Mouse (Mus musculus) kidney, embryonic 16.5 days (tissue): ENCODE data around the gene Thbs1. TPM values are rescaled to one million over a fixed set of nuclear protein-coding genes. Genes with fewer than 3 reads are reported as not detected.
A peak's percentile ranks its signal among the peaks of the same experiment; 100 is the strongest.

Experiments
- ATAC-seq: fragments of 200-750 bp; cut with Nextera tagmentation; 2 replicates; pipeline ENCODE4 v1.8.0; 2017; ENCODE audit warnings: moderate TSS enrichment; ENCODE audit not compliant: low FRiP score, low TSS enrichment
- H3K27ac ChIP-seq: fragments of 300-500 bp; sonication (generic); 2 replicates; pipeline ENCODE4 v1.5.1; 2014; ENCODE audit warnings: low read length
- H3K27me3 ChIP-seq: fragments of 300-500 bp; sonication (generic); 2 replicates; pipeline ENCODE4 v1.6.1; 2014; ENCODE audit warnings: low read length, control low read depth, mixed read lengths; ENCODE audit not compliant: insufficient read depth
- H3K36me3 ChIP-seq: fragments of 300-500 bp; sonication (generic); 2 replicates; pipeline ENCODE4 v1.6.1; 2014; ENCODE audit warnings: low read length, control low read depth, mixed read lengths; ENCODE audit not compliant: insufficient read depth
- H3K4me1 ChIP-seq: fragments of 300-500 bp; sonication (generic); 2 replicates; pipeline ENCODE4 v1.6.1; 2014; ENCODE audit warnings: low read length, control low read depth, mixed read lengths; ENCODE audit not compliant: insufficient read depth
- H3K4me2 ChIP-seq: fragments of 300-500 bp; sonication (generic); replicated peaks from 2 replicates; pipeline ENCODE4 v1.6.1; 2014; ENCODE audit warnings: low read depth, low read length
- H3K4me3 ChIP-seq: fragments of 300-500 bp; sonication (generic); 2 replicates; pipeline ENCODE4 v1.5.1; 2014; ENCODE audit warnings: mild to moderate bottlenecking, low read length
- H3K9ac ChIP-seq: fragments of 300-500 bp; sonication (generic); replicated peaks from 2 replicates; pipeline ENCODE4 v1.6.1; 2014; ENCODE audit warnings: low read length
- H3K9me3 ChIP-seq: fragments of 300-500 bp; sonication (generic); 2 replicates; pipeline ENCODE4 v1.6.1; 2016; ENCODE audit warnings: low read length, control low read depth
- WGBS: fragments of 180-500 bp; shearing (Covaris S2); extraction: QIAGEN DNeasy Blood & Tissue Kit; methylation state at CpG from one replicate; pipeline ENCODE4 v1.1.7; 2014; 5-methylcytosine and 5-hydroxymethylcytosine counted together
- polyA plus RNA-seq: library from polyadenylated mRNA; unstranded; fragments of >200 nt; fragmentation: Nextera tagmentation; extraction: Ambion mirVana; gene quantifications from 2 replicates; pipeline ENCODE4 v1.2.1, GENCODE M21; 2015

Thbs1 gene
- polyA plus RNA-seq, 1 experiment from 2014 or later = 54.6 TPM

- no peaks in the 10 kb centered on the region for H3K9me3 ChIP-seq
- H3K27me3 ChIP-seq = no peaks in the 10 kb centered on the region
- H3K27ac ChIP-seq = no peak overlapping the region
- no peak overlapping the region for H3K9ac ChIP-seq
- no peaks in the 10 kb centered on the region for H3K36me3 ChIP-seq
- no peak overlapping the region for H3K4me3 ChIP-seq
- H3K4me1 ChIP-seq = peaks cover 18% of the 10 kb centered on the region
- WGBS = 80% methylated on average over 2 of the region's 2 CpGs
- ATAC-seq = no peak
- H3K4me2 ChIP-seq = no peak overlapping the region
Measured at GRCm38 (mm10) chr2:118160991-118161390, 49.3 kb downstream of the Thbs1 start.

- H3K4me3 ChIP-seq = no peak overlapping the region
- no peaks in the 10 kb centered on the region for H3K27me3 ChIP-seq
- WGBS = 20% methylated on average over 5 of the region's 5 CpGs
- no peak for ATAC-seq
- H3K9ac ChIP-seq = no peak overlapping the region
- H3K27ac ChIP-seq = no peak overlapping the region
- H3K9me3 ChIP-seq = no peaks in the 10 kb centered on the region
- peaks cover 16% of the 10 kb centered on the region for H3K4me1 ChIP-seq
- H3K4me2 ChIP-seq = no peak overlapping the region
- H3K36me3 ChIP-seq = no peaks in the 10 kb centered on the region
Measured at GRCm38 (mm10) chr2:118162486-118162885, 50.8 kb downstream of the Thbs1 start.

- WGBS = 46% methylated on average over 6 of the region's 6 CpGs
- no peak overlapping the region for H3K4me2 ChIP-seq
- no peak for ATAC-seq
- no peaks in the 10 kb centered on the region for H3K9me3 ChIP-seq
- H3K27me3 ChIP-seq = no peaks in the 10 kb centered on the region
- H3K27ac ChIP-seq = no peak overlapping the region
- H3K4me3 ChIP-seq = no peak overlapping the region
- H3K9ac ChIP-seq = no peak overlapping the region
- no peaks in the 10 kb centered on the region for H3K36me3 ChIP-seq
- H3K4me1 ChIP-seq = peaks cover 16% of the 10 kb centered on the region
Measured at GRCm38 (mm10) chr2:118164137-118164536, 52.5 kb downstream of the Thbs1 start.

GRCm38 (mm10) chr2:118165691-118166090 lies 54.0 kb downstream of the Thbs1 start:
- Histone ChIP-seq H3K27ac (no peak overlapping the region), H3K4me2 (no peak overlapping the region), H3K9ac (no peak overlapping the region), H3K4me3 (no peak overlapping the region), H3K36me3 (no peaks in the 10 kb centered on the region), H3K27me3 (no peaks in the 10 kb centered on the region), H3K9me3 (peaks cover 3% of the 10 kb centered on the region; the same call in 1 of the 2 replicates), H3K4me1 (peaks cover 11% of the 10 kb centered on the region)
- WGBS = 92% methylated on average over 2 of the region's 2 CpGs
- 0 out of 2 replicates have a peak, but pooled peaks have one; percentile 46 for ATAC-seq

GRCm38 (mm10) chr2:118167731-118168130 lies 56.1 kb downstream of the Thbs1 start:
- Histone ChIP-seq H3K27ac (no peak overlapping the region), H3K4me3 (no peak overlapping the region), H3K9me3 (peaks cover 4% of the 10 kb centered on the region; the same call in 1 of the 2 replicates), H3K4me1 (peaks cover 5% of the 10 kb centered on the region; the same call in 1 of the 2 replicates), H3K36me3 (no peaks in the 10 kb centered on the region), H3K9ac (no peak overlapping the region), H3K27me3 (no peaks in the 10 kb centered on the region), H3K4me2 (no peak overlapping the region)
- WGBS = 71% methylated on average over 4 of the region's 4 CpGs
- ATAC-seq = no peak

GRCm38 (mm10) chr2:118168225-118168624 lies 56.5 kb downstream of the Thbs1 start:
- peaks cover 5% of the 10 kb centered on the region; the same call in 1 of the 2 replicates for H3K4me1 ChIP-seq
- ATAC-seq = no peak
- no peaks in the 10 kb centered on the region for H3K36me3 ChIP-seq
- H3K9ac ChIP-seq = no peak overlapping the region
- H3K4me3 ChIP-seq = no peak overlapping the region
- H3K27ac ChIP-seq = no peak overlapping the region
- no peaks in the 10 kb centered on the region for H3K27me3 ChIP-seq
- H3K9me3 ChIP-seq = peaks cover 4% of the 10 kb centered on the region; the same call in 1 of the 2 replicates
- no peak overlapping the region for H3K4me2 ChIP-seq
- WGBS = 54% methylated on average over 1 of the region's 1 CpGs

GRCm38 (mm10) chr2:118174558-118175383 lies 63.1 kb downstream of the Thbs1 start:
- Histone ChIP-seq H3K4me2 (no peak overlapping the region), H3K36me3 (no peaks in the 10 kb centered on the region), H3K4me3 (no peak overlapping the region), H3K27me3 (no peaks in the 10 kb centered on the region), H3K4me1 (peaks cover 3% of the 10 kb centered on the region; the same call in 1 of the 2 replicates), H3K9ac (no peak overlapping the region), H3K9me3 (peaks cover 4% of the 10 kb centered on the region; the same call in 1 of the 2 replicates), H3K27ac (no peak overlapping the region)
- WGBS = 71% methylated on average over 10 of the region's 10 CpGs
- ATAC-seq = no peak

Other genes with a start within 250 kb of the Thbs1 start
- 0.70 and 0.94 TPM in 2 replicates for gene Fsip1, start 145.1 kb downstream of the Thbs1 start, polyA plus RNA-seq